Mouse (Mus musculus): ENCODE results near the gene Fam170b.

DNA sequence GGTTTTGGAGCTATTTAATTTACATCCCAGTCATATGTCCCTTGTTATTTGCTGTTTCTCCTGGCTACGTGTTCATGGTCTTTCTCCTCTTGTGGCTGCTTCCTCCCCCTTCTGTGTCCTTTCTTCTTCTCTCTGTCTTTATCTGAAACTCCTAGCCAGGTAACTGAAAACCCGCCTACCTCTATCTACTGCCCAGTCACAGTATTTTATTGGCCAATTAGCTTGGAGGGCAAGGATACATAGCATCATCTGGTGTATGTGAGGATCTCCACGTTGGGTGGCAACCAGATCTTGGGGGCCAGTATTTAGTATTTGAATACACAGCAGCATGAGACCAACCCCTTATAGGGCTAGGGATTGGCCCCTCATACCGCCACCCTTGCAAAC is 49.0 kb upstream of the Fam170b start:
- TF ChIP-seq POLR2A (IDR thresholded peaks at IDR 0.05; ENCODE audit: borderline replicate concordance, insufficient read depth, low read length) (no peak), CTCF (IDR thresholded peaks at IDR 0.05; ENCODE audit: borderline replicate concordance, insufficient read depth, low read depth, low read length) (no peak)
